Mouse (Mus musculus): Measurements from ENCODE around the gene Fgfr2. TPM values are rescaled to one million over a fixed set of nuclear protein-coding genes. Genes with fewer than 3 reads are reported as not detected.

The Fgfr2 gene
- polyA plus RNA-seq, 1 experiment from 2014 or later = 169 TPM

DNA sequence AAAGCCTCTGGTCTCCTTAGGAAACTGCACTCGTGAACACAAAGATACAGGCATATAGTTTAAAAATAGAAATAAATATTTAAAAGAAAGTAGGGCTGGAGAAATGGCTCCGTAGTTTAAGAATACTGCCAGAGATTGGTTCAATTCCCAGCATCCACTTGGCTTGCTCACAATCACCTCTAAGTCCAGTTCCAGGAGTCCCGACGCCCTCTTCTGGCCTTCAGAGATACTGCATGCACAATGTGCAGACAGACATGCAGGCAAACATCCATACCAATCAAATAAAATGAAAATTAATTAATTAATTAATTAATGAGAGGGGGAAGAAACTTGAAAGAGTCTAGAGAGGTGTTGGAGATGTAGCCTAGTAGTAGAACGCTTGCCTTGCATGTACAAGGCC, 2856.1 kb downstream of the Fgfr2 start:
- Histone ChIP-seq H3K27ac (ENCODE audit: low read length) (no peak overlapping the region), H3K4me2 (replicated peaks; ENCODE audit: low read depth, low read length) (peak overlapping the region; percentile 63; the same call in 1 of the 2 replicates), H3K36me3 (ENCODE audit: control insufficient read depth, insufficient read depth, low read length) (no peaks in the 10 kb centered on the region), H3K4me3 (ENCODE audit: low read depth, low read length) (no peak overlapping the region), H3K9me3 (ENCODE audit: control insufficient read depth, low read depth, low read length) (no peaks in the 10 kb centered on the region), H3K4me1 (ENCODE audit: control insufficient read depth, insufficient read depth, low read length) (peaks cover 9% of the 10 kb centered on the region; the same call in 1 of the 2 replicates), H3K27me3 (ENCODE audit: control insufficient read depth, insufficient read depth, low read length) (no peaks in the 10 kb centered on the region), H3K9ac (replicated peaks; ENCODE audit: low read depth, low read length) (no peak overlapping the region)
- ATAC-seq (ENCODE audit: insufficient number of reproducible peaks, insufficient read depth, low FRiP score, low read depth) = no peak
- WGBS = 38% methylated on average over 5 of the region's 5 CpGs

DNA sequence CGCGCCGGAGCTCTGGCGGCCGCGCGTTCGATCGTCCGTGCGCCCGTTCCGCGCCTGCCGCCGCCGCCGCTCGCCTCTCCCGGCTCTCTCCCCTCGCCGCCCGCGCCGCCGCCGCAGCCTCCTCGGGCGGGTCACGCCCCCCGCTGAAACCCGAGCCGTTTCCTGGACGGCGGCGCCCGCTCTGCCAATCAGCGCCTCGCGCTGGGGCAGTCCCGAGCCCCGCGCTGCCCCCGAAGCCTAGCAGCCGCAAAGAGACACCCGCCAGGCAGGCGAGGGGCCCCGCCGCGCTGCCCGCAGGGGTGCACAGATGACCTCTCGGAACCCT, 2857.0 kb downstream of the Fgfr2 start:
- peak overlapping the region; percentile 71 for H3K4me3 ChIP-seq (ENCODE audit: low read depth, low read length)
- H3K27me3 ChIP-seq (ENCODE audit: control insufficient read depth, insufficient read depth, low read length) = no peaks in the 10 kb centered on the region
- WGBS = 1% methylated on average over 50 of the region's 52 CpGs
- peak overlapping the region; percentile 93 for H3K9ac ChIP-seq (replicated peaks; ENCODE audit: low read depth, low read length)
- peaks cover 5% of the 10 kb centered on the region; the same call in 1 of the 2 replicates for H3K36me3 ChIP-seq (ENCODE audit: control insufficient read depth, insufficient read depth, low read length)
- ATAC-seq (ENCODE audit: insufficient number of reproducible peaks, insufficient read depth, low FRiP score, low read depth) = peak; percentile 90
- peaks cover 17% of the 10 kb centered on the region for H3K4me1 ChIP-seq (ENCODE audit: control insufficient read depth, insufficient read depth, low read length)
- no peaks in the 10 kb centered on the region for H3K9me3 ChIP-seq (ENCODE audit: control insufficient read depth, low read depth, low read length)
- H3K27ac ChIP-seq (ENCODE audit: low read length) = peak overlapping the region; percentile 91
- peak overlapping the region; percentile 63 for H3K4me2 ChIP-seq (replicated peaks; ENCODE audit: low read depth, low read length)

DNA sequence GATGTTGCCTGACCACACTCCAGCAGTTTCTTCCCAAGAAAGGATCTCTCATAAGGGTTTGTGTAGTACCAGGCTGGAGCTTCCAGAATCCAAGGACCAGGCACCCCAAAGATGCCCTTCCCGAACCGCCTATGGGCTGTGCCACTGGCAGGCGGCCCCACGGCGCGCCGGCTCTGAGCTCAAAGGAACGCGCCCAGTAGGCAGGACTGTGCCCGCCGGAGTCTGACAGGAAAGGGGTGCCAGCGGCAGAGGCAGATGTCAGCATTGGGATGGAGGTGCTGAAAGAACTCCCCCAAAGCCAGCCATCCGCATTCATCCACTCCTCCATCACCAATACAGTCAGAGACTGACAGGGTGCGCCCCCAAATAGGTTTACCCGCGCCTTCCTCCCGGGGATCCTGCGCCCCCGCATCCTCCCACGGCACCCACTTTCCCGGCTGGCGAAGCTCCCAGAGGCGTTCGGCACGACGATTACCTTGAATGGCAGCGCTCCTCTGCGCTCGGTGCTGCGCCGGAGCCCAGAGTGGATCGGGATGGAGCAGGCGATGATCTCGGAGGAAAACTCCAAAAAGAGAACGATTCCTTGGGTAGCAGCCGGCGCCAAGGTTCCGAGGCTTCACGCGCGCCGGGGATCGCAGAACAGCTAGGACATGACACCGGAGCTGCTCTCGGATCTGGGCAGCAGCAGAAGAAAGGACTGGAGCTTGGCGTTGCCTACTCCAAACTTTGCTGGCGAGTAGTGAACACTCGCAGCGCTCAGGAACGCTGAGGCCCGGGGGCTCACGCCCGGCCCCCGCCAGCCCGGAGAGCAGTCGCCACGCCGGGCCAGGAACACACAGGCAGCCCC, 2857.6 kb downstream of the Fgfr2 start:
- Histone ChIP-seq H3K36me3 (ENCODE audit: control insufficient read depth, insufficient read depth, low read length) (peaks cover 11% of the 10 kb centered on the region; the same call in 1 of the 2 replicates), H3K9ac (replicated peaks; ENCODE audit: low read depth, low read length) (peak overlapping the region; percentile 93), H3K4me2 (replicated peaks; ENCODE audit: low read depth, low read length) (peak overlapping the region; percentile 63), H3K27ac (ENCODE audit: low read length) (peak overlapping the region; percentile 91), H3K4me3 (ENCODE audit: low read depth, low read length) (peak overlapping the region; percentile 71), H3K4me1 (ENCODE audit: control insufficient read depth, insufficient read depth, low read length) (peaks cover 23% of the 10 kb centered on the region), H3K9me3 (ENCODE audit: control insufficient read depth, low read depth, low read length) (no peaks in the 10 kb centered on the region), H3K27me3 (ENCODE audit: control insufficient read depth, insufficient read depth, low read length) (no peaks in the 10 kb centered on the region)
- WGBS = under 1% methylated on average over 58 of the region's 58 CpGs
- no peak; the same call in 1 of the 2 replicates for ATAC-seq (ENCODE audit: insufficient number of reproducible peaks, insufficient read depth, low FRiP score, low read depth)

DNA sequence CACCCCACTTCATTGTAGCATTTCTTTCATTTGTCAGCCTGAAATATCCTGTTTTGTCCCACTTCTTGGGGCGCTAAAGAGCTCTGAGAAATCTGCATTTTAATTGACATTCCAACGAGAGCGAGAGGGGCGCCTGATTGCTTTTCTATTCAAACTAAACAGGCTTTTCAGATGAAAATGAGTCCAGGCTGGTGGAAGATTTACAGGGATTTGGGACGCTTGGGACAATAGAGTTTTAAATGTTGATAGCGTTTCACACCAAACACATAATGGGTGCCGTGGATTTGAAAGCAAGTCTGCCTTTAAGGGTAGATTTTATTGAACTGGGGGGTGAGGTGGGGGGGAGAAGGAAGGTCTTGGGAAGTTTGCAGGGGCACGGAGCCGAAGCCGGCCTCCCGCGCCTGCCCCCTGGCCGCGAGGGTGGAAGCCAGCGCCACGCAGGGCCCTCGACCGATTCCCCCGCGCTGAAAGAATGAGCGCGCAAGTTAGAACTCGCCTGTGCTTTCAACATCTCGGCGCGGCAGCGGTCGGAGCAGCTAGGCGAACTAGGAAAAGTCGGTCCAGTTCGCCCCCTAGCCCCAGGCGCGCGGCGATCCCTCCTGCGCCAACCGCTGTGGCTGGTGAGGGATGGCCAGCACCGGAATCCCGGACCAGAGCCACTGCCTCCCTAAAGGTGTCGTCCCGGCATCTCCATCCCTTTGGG, 2858.4 kb downstream of the Fgfr2 start:
- Histone ChIP-seq H3K4me3 (ENCODE audit: low read depth, low read length) (peak overlapping the region; percentile 71), H3K36me3 (ENCODE audit: control insufficient read depth, insufficient read depth, low read length) (peaks cover 19% of the 10 kb centered on the region; the same call in 1 of the 2 replicates), H3K27ac (ENCODE audit: low read length) (peak overlapping the region; percentile 91), H3K9ac (replicated peaks; ENCODE audit: low read depth, low read length) (peak overlapping the region; percentile 93), H3K4me1 (ENCODE audit: control insufficient read depth, insufficient read depth, low read length) (peaks cover 26% of the 10 kb centered on the region), H3K27me3 (ENCODE audit: control insufficient read depth, insufficient read depth, low read length) (no peaks in the 10 kb centered on the region), H3K9me3 (ENCODE audit: control insufficient read depth, low read depth, low read length) (no peaks in the 10 kb centered on the region), H3K4me2 (replicated peaks; ENCODE audit: low read depth, low read length) (peak overlapping the region; percentile 63)
- ATAC-seq (ENCODE audit: insufficient number of reproducible peaks, insufficient read depth, low FRiP score, low read depth) = no peak
- WGBS = under 1% methylated on average over 41 of the region's 41 CpGs

DNA sequence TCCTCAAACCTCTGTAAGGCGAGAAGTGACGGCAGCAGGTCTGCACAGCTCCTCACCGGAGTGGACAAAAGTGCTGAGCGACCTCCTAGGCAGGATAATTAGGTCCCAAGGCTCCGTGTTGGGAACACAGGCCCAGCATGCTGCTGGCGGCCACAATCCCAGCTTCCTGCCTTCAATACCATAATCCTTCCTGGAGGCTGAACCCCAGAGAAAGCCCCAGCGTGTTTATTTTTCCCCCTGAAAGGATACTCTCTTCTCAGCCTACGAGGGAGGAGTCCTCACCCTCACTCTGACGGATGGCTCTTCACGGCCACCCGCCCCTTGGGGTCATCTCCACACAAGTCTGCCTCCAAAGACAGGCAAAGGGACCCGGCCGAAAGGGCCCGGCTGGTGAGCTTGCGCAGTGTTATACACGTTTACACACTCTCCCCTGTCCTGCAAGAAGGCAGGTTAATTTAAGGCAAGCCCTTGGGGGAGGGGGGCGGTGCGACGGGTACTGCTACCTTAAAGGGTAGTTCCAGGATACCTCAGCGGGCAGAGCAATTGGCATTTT, 2859.3 kb downstream of the Fgfr2 start:
- peak overlapping the region; percentile 63 for H3K4me2 ChIP-seq (replicated peaks; ENCODE audit: low read depth, low read length)
- peak overlapping the region; percentile 71 for H3K4me3 ChIP-seq (ENCODE audit: low read depth, low read length)
- H3K27me3 ChIP-seq (ENCODE audit: control insufficient read depth, insufficient read depth, low read length) = no peaks in the 10 kb centered on the region
- peak overlapping the region; percentile 93 for H3K9ac ChIP-seq (replicated peaks; ENCODE audit: low read depth, low read length)
- WGBS = 4% methylated on average over 20 of the region's 20 CpGs
- no peaks in the 10 kb centered on the region for H3K9me3 ChIP-seq (ENCODE audit: control insufficient read depth, low read depth, low read length)
- ATAC-seq (ENCODE audit: insufficient number of reproducible peaks, insufficient read depth, low FRiP score, low read depth) = 0 out of 2 replicates have a peak, but pooled peaks have one; percentile 16
- H3K36me3 ChIP-seq (ENCODE audit: control insufficient read depth, insufficient read depth, low read length) = peaks cover 24% of the 10 kb centered on the region; the same call in 1 of the 2 replicates
- peaks cover 32% of the 10 kb centered on the region for H3K4me1 ChIP-seq (ENCODE audit: control insufficient read depth, insufficient read depth, low read length)
- H3K27ac ChIP-seq (ENCODE audit: low read length) = peak overlapping the region; percentile 91

DNA sequence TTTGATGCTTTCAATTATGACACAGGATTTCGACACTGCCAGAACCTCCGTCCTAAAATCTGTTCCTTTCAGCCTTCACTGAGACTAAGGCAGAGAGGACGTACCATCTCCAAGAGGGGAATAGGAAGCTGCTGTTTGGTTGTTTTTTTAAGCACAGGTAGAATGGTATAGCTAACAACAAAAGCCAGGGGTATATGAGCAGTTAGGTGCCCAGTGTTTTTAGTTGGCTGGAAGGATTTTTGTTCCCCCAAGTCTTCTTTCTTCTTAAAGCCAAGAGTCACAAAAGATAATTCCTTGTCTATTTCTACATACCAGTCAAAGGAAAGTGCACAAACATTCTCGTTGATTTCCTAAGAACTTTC, 2859.9 kb downstream of the Fgfr2 start:
- peak overlapping the region; percentile 91; the same call in 1 of the 2 replicates for H3K27ac ChIP-seq (ENCODE audit: low read length)
- no peak for ATAC-seq (ENCODE audit: insufficient number of reproducible peaks, insufficient read depth, low FRiP score, low read depth)
- H3K4me3 ChIP-seq (ENCODE audit: low read depth, low read length) = peak overlapping the region; percentile 71
- H3K4me2 ChIP-seq (replicated peaks; ENCODE audit: low read depth, low read length) = peak overlapping the region; percentile 63
- H3K9ac ChIP-seq (replicated peaks; ENCODE audit: low read depth, low read length) = peak overlapping the region; percentile 93
- peaks cover 24% of the 10 kb centered on the region; the same call in 1 of the 2 replicates for H3K36me3 ChIP-seq (ENCODE audit: control insufficient read depth, insufficient read depth, low read length)
- H3K9me3 ChIP-seq (ENCODE audit: control insufficient read depth, low read depth, low read length) = no peaks in the 10 kb centered on the region
- no peaks in the 10 kb centered on the region for H3K27me3 ChIP-seq (ENCODE audit: control insufficient read depth, insufficient read depth, low read length)
- H3K4me1 ChIP-seq (ENCODE audit: control insufficient read depth, insufficient read depth, low read length) = peaks cover 39% of the 10 kb centered on the region
- WGBS = 37% methylated on average over 4 of the region's 4 CpGs

DNA sequence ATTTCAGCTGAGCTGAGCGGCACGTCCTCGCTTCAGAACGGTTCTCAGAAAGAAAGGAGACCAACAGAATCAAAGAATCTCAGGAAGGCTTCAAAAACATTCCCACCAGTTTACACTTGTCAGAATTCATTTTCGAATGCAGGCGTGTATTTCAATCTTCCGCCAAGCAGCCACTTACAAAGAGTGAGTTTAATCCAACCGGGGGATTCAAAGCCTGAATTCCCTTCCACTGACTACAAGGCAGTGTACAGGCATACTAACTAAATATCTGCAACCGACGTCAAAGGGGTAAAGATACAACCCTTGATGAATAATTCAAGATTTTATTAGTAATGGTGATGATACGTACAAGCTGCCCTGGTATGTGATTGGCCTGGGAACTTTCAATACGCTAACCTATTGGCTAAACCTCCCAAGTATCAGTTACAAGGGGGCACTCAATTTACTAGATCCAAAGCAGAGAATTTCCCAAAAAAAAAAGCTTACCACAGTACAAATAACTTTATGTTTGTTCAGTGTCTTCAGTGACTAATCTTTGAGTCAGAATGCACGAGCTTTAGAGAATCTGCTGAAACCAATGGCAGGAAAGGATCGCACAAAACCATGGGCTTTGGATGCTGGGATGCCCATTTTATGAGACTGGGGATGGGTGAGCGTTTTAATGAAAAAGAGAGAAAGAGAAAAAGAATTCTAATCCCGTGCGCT, 2860.5 kb downstream of the Fgfr2 start:
- WGBS = 23% methylated on average over 17 of the region's 17 CpGs
- H3K4me3 ChIP-seq (ENCODE audit: low read depth, low read length) = peak overlapping the region; percentile 71
- H3K27ac ChIP-seq (ENCODE audit: low read length) = peak overlapping the region; percentile 4; the same call in 1 of the 2 replicates
- peak overlapping the region; percentile 63 for H3K4me2 ChIP-seq (replicated peaks; ENCODE audit: low read depth, low read length)
- no peaks in the 10 kb centered on the region for H3K9me3 ChIP-seq (ENCODE audit: control insufficient read depth, low read depth, low read length)
- H3K27me3 ChIP-seq (ENCODE audit: control insufficient read depth, insufficient read depth, low read length) = no peaks in the 10 kb centered on the region
- peaks cover 44% of the 10 kb centered on the region for H3K4me1 ChIP-seq (ENCODE audit: control insufficient read depth, insufficient read depth, low read length)
- ATAC-seq (ENCODE audit: insufficient number of reproducible peaks, insufficient read depth, low FRiP score, low read depth) = no peak
- H3K36me3 ChIP-seq (ENCODE audit: control insufficient read depth, insufficient read depth, low read length) = peaks cover 24% of the 10 kb centered on the region; the same call in 1 of the 2 replicates
- peak overlapping the region; percentile 93 for H3K9ac ChIP-seq (replicated peaks; ENCODE audit: low read depth, low read length)

Measured in stomach, embryonic 14.5 days (tissue).